Mouse (Mus musculus) spleen, adult 2 months (tissue): ENCODE data around the gene Cnot4. TPM values are rescaled to one million over a fixed set of nuclear protein-coding genes. Genes with fewer than 3 reads are reported as not detected.

ENCODE experiments used
- DNase-seq, 2 experiments: peaks; one replicate each; pipeline versions ENCODE4 v3.0.0 to v3.0.0-alpha.2; 2012 to 2021; ENCODE audit warnings: low spot score in 2 of 2, low read depth in 1 of 2
- H3K27ac ChIP-seq: fragments of 200-500 bp; 2 replicates; pipeline ENCODE4 v1.5.1; 2012; ENCODE audit warnings: low read length, inconsistent platforms; ENCODE audit not compliant: insufficient read depth
- H3K27me3 ChIP-seq: fragments of 200-500 bp; 2 replicates; pipeline ENCODE4 v1.6.1; 2012; ENCODE audit warnings: mild to moderate bottlenecking, moderate library complexity, low read length, inconsistent platforms; ENCODE audit not compliant: control insufficient read depth, insufficient read depth
- H3K36me3 ChIP-seq: fragments of 200-500 bp; 2 replicates; pipeline ENCODE4 v1.6.1; 2012; ENCODE audit warnings: mild to moderate bottlenecking, low read length, inconsistent platforms; ENCODE audit not compliant: control insufficient read depth, insufficient read depth
- H3K4me1 ChIP-seq: fragments of 200-500 bp; 2 replicates; pipeline ENCODE4 v1.6.1; 2011; ENCODE audit warnings: inconsistent platforms; ENCODE audit not compliant: control insufficient read depth, insufficient read depth, insufficient read length
- H3K4me3 ChIP-seq: fragments of 200-500 bp; 2 replicates; pipeline ENCODE4 v1.5.1; 2011; ENCODE audit warnings: mild to moderate bottlenecking, inconsistent platforms; ENCODE audit not compliant: insufficient read depth, insufficient read length; ENCODE audit errors: extremely low read depth
- CTCF ChIP-seq: fragments of 200-500 bp; IDR thresholded peaks from 2 replicates; pipeline ENCODE4 v1.5.1; 2011; ENCODE audit warnings: mild to moderate bottlenecking, inconsistent platforms; ENCODE audit not compliant: insufficient read depth, insufficient read length, insufficient replicate concordance; ENCODE audit errors: extremely low read depth
- POLR2A ChIP-seq: fragments of 200-500 bp; IDR thresholded peaks from 2 replicates; pipeline ENCODE4 v1.6.1; 2011; ENCODE audit warnings: low read depth, low read length, inconsistent platforms
- WGBS: fragments of 180-500 bp; shearing (Covaris S2); methylation state at CpG from one replicate; pipeline ENCODE4 v1.1.7; 2018; 5-methylcytosine and 5-hydroxymethylcytosine counted together
- polyA plus RNA-seq: library from polyadenylated mRNA; depleted of rRNA; stranded (reverse); fragments of >200 nt; gene quantifications from 2 replicates; pipeline ENCODE4 v1.2.3, GENCODE M21; 2012

Gene Cnot4
- polyA plus RNA-seq, 1 experiment: 7.8 TPM

DNA sequence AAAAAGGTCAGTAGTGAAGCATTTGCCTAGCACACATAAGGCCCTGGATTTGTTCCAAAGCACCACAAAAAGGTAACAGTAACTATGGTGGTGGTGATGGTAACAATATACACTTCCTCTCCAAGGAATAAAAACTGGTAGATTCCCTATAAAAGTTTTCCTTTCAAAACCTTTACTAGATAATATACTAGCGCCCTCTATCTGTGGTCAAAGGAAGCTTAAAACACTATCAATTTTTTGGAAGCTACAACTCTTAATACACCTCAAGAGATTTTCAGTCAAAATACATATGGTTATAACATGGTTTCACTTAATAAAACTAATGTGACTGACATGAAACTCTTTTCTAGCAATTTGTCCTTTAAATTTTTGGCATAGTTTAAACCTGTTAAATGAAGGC, 71.1 kb downstream of the Cnot4 start:
- Histone ChIP-seq H3K27me3 (no peaks in the 10 kb centered on the region), H3K27ac (no peak overlapping the region), H3K4me1 (no peaks in the 10 kb centered on the region), H3K4me3 (no peak overlapping the region), H3K36me3 (peaks cover 9% of the 10 kb centered on the region)
- 43% methylated on average over 1 of the region's 1 CpGs for WGBS
- TF ChIP-seq POLR2A (no peak), CTCF (no peak)
- DNase-seq: no peak

- no peaks in the 10 kb centered on the region for H3K4me1 ChIP-seq
- no peak for TF ChIP-seq CTCF
- TF ChIP-seq POLR2A: no peak
- H3K36me3 ChIP-seq: peaks cover 6% of the 10 kb centered on the region
- no peak overlapping the region for H3K27ac ChIP-seq
- H3K4me3 ChIP-seq: no peak overlapping the region
- WGBS: 87% methylated on average over 1 of the region's 1 CpGs
- DNase-seq: no peak
- no peaks in the 10 kb centered on the region for H3K27me3 ChIP-seq
These were observed 90.4 kb downstream of the Cnot4 start for GRCm38 (mm10) chr6:35043127-35043526.

GRCm38 (mm10) chr6:35033341-35033740, 100.2 kb downstream of the Cnot4 start:
- H3K27ac ChIP-seq: no peak overlapping the region
- DNase-seq: no peak
- no peak for TF ChIP-seq CTCF
- TF ChIP-seq POLR2A: no peak
- WGBS: 97% methylated on average over 11 of the region's 11 CpGs
- no peaks in the 10 kb centered on the region for H3K4me1 ChIP-seq
- no peak overlapping the region for H3K4me3 ChIP-seq
- H3K36me3 ChIP-seq: peaks cover 1% of the 10 kb centered on the region; the same call in 1 of the 2 replicates
- no peaks in the 10 kb centered on the region for H3K27me3 ChIP-seq

DNA sequence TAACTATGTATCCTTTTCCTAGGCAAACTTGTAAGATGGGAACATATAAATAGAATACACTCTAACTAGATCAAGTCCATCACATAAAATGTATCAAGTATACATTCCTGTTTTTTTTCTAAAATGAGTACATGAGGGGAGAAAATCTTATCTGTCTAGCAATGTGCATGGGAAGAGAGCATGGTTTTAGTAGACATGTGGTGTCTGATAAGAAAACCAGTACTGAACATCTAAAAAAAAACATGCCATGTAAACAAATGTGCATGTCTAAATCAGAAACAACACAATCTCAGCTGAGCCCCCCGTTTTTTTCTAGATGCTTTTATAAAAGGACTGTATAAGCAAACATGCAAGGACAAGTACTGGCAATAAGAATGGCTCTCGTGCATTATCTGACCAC, 100.8 kb downstream of the Cnot4 start:
- Histone ChIP-seq H3K27ac (no peak overlapping the region), H3K27me3 (no peaks in the 10 kb centered on the region), H3K4me1 (no peaks in the 10 kb centered on the region), H3K4me3 (no peak overlapping the region), H3K36me3 (peaks cover 1% of the 10 kb centered on the region; the same call in 1 of the 2 replicates)
- 91% methylated on average over 2 of the region's 2 CpGs for WGBS
- TF ChIP-seq CTCF: no peak
- TF ChIP-seq POLR2A: no peak
- no peak for DNase-seq

- Histone ChIP-seq H3K4me1 (no peaks in the 10 kb centered on the region), H3K27me3 (no peaks in the 10 kb centered on the region), H3K36me3 (peaks cover 2% of the 10 kb centered on the region; the same call in 1 of the 2 replicates), H3K27ac (no peak overlapping the region), H3K4me3 (no peak overlapping the region)
- TF ChIP-seq POLR2A (no peak), CTCF (no peak)
- 96% methylated on average over 4 of the region's 4 CpGs for WGBS
- DNase-seq: no peak
These were observed 102.7 kb downstream of the Cnot4 start for GRCm38 (mm10) chr6:35030811-35031210.

DNA sequence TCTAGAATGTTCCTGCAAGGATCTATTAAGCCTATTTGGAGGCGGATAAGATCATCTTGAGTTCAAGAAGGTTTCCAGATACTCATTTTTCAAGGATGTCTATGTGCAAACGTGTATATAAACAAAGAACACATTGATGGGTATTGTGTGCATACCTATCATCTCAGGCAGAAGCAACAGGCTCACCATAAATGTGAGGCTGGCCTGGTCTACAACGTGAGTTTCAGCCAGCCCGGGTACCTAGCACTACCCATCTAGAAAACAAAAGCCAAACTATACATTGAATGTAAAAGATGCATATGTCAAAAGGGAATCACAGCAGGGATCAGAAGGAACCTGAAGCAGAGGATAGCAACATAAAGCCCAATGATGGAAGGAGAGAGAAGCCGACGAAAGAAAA, 103.3 kb downstream of the Cnot4 start:
- Histone ChIP-seq H3K27ac (no peak overlapping the region), H3K27me3 (no peaks in the 10 kb centered on the region), H3K4me3 (no peak overlapping the region), H3K36me3 (peaks cover 2% of the 10 kb centered on the region; the same call in 1 of the 2 replicates), H3K4me1 (no peaks in the 10 kb centered on the region)
- 95% methylated on average over 6 of the region's 6 CpGs for WGBS
- no peak for DNase-seq
- no peak for TF ChIP-seq CTCF
- no peak for TF ChIP-seq POLR2A

- H3K36me3 ChIP-seq: peaks cover 4% of the 10 kb centered on the region
- DNase-seq: no peak
- no peak overlapping the region for H3K27ac ChIP-seq
- no peaks in the 10 kb centered on the region for H3K4me1 ChIP-seq
- no peak overlapping the region for H3K4me3 ChIP-seq
- 88% methylated on average over 2 of the region's 2 CpGs for WGBS
- H3K27me3 ChIP-seq: no peaks in the 10 kb centered on the region
- TF ChIP-seq CTCF (no peak), POLR2A (no peak)
These were observed 105.5 kb downstream of the Cnot4 start for GRCm38 (mm10) chr6:35028023-35028422.

- Histone ChIP-seq H3K4me3 (no peak overlapping the region), H3K27ac (no peak overlapping the region), H3K27me3 (no peaks in the 10 kb centered on the region), H3K4me1 (no peaks in the 10 kb centered on the region), H3K36me3 (peaks cover 7% of the 10 kb centered on the region)
- TF ChIP-seq POLR2A (no peak), CTCF (no peak)
- DNase-seq: no peak
- WGBS: 94% methylated on average over 6 of the region's 6 CpGs
These were observed 106.3 kb downstream of the Cnot4 start for GRCm38 (mm10) chr6:35027257-35027656.
